Mouse (Mus musculus) lung, embryonic 14.5 days (tissue): ENCODE results near the gene Adamts16. TPM values are rescaled to one million over a fixed set of nuclear protein-coding genes. Genes with fewer than 3 reads are reported as not detected.
A peak's percentile ranks its signal among the peaks of the same experiment; 100 is the strongest.

ENCODE experiments used
- ATAC-seq: fragments of 200-750 bp; cut with Nextera tagmentation; 2 replicates; pipeline ENCODE4 v1.8.0; 2017; ENCODE audit warnings: mild to moderate bottlenecking, moderate TSS enrichment, moderate library complexity; ENCODE audit not compliant: insufficient read depth
- DNase-seq: peaks from one replicate; pipeline ENCODE4 v3.0.0-alpha.2; 2015
- H3K27ac ChIP-seq: fragments of 300-500 bp; sonication (generic); 2 replicates; pipeline ENCODE4 v1.5.1; 2014; ENCODE audit warnings: low read depth, mild to moderate bottlenecking, moderate library complexity
- H3K27me3 ChIP-seq: fragments of 300-500 bp; sonication (generic); 2 replicates; pipeline ENCODE4 v1.6.1; 2014; ENCODE audit warnings: low read length, control low read depth; ENCODE audit not compliant: insufficient read depth
- H3K36me3 ChIP-seq: fragments of 300-500 bp; sonication (generic); 2 replicates; pipeline ENCODE4 v1.6.1; 2014; ENCODE audit warnings: control low read depth; ENCODE audit not compliant: insufficient read depth
- H3K4me1 ChIP-seq: fragments of 300-500 bp; sonication (generic); 2 replicates; pipeline ENCODE4 v1.6.1; 2014; ENCODE audit warnings: antibody characterized with exemption, control low read depth; ENCODE audit not compliant: insufficient read depth
- H3K4me2 ChIP-seq: fragments of 300-500 bp; sonication (generic); 2 replicates; pipeline ENCODE4 v1.6.1; 2014; ENCODE audit warnings: mild to moderate bottlenecking
- H3K4me3 ChIP-seq: fragments of 300-500 bp; sonication (generic); 2 replicates; pipeline ENCODE4 v1.5.1; 2014; ENCODE audit warnings: low read depth, low read length
- H3K9ac ChIP-seq: fragments of 300-500 bp; sonication (generic); 2 replicates; pipeline ENCODE4 v1.6.1; 2014
- H3K9me3 ChIP-seq: fragments of 300-500 bp; sonication (generic); 2 replicates; pipeline ENCODE4 v1.6.1; 2016; ENCODE audit warnings: low read depth, low read length, control low read depth
- CTCF ChIP-seq: IDR thresholded peaks from 2 replicates; pipeline ENCODE4 v1.5.1; 2016; ENCODE audit warnings: antibody characterized with exemption, low read depth
- WGBS: fragments of 180-500 bp; shearing (Covaris S2); extraction: QIAGEN DNeasy Blood & Tissue Kit; methylation state at CpG from one replicate; pipeline ENCODE4 v1.1.7; 2014; 5-methylcytosine and 5-hydroxymethylcytosine counted together
- polyA plus RNA-seq: library from polyadenylated mRNA; unstranded; fragments of >200 nt; fragmentation: Nextera tagmentation; extraction: Ambion mirVana; gene quantifications from 2 replicates; pipeline ENCODE4 v1.2.1, GENCODE M21; 2014

Gene Adamts16
- polyA plus RNA-seq, 1 experiment from 2014 or later, result 0.04 TPM

DNA sequence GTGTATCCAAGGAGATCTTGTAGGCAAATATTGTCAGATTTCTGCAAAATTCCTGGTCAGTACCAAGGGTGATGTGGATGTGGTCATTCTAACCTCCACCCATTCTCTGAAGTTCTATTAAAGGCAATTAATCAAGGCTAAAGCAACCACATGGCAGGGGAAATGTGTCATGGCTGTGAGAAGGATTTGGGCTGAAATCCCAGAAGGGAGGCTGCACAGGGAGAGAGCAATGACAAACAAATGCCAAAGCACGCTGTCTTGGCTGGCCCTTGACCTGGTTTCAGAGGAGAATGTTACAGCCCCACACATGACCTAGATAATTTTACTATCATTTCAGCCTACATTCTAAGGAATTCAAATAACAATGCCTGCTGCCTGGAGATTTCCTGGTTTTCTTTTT, 52.6 kb downstream of the Adamts16 start:
- Histone ChIP-seq H3K4me3 (no peak overlapping the region), H3K9me3 (no peaks in the 10 kb centered on the region), H3K4me1 (no peaks in the 10 kb centered on the region), H3K27ac (no peak overlapping the region), H3K27me3 (no peaks in the 10 kb centered on the region), H3K36me3 (no peaks in the 10 kb centered on the region), H3K9ac (no peak overlapping the region), H3K4me2 (no peak overlapping the region)
- WGBS, result 36% methylated on average over 1 of the region's 1 CpGs
- no peak for ATAC-seq
- no peak for TF ChIP-seq CTCF
- DNase-seq, result no peak

DNA sequence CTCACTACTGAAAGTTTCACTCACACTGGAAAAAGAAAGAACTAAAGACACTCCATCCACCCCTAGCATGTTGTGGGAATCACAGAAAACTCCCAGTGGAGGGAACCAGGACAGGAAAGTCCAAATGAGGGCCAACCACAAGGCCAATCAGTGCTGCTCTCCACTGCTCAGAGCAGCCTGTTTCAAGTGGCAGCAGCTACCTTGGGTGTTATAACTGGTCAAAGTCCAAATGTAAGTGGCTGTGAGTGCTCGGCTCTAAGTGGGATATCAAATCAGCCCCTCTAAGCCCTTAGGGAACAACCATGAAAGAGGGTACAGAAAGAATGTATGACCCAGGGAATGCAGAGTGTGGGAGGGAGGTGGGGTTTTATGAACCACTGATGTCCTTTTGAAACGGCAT, 56.5 kb downstream of the Adamts16 start:
- DNase-seq (no peak), ATAC-seq (no peak)
- H3K27ac ChIP-seq, result no peak overlapping the region
- H3K9ac ChIP-seq, result no peak overlapping the region
- H3K36me3 ChIP-seq, result no peaks in the 10 kb centered on the region
- H3K27me3 ChIP-seq, result no peaks in the 10 kb centered on the region
- WGBS, result 79% methylated on average over 2 of the region's 2 CpGs
- no peaks in the 10 kb centered on the region for H3K9me3 ChIP-seq
- no peak for TF ChIP-seq CTCF
- H3K4me3 ChIP-seq, result no peak overlapping the region
- H3K4me1 ChIP-seq, result no peaks in the 10 kb centered on the region
- no peak overlapping the region for H3K4me2 ChIP-seq

DNA sequence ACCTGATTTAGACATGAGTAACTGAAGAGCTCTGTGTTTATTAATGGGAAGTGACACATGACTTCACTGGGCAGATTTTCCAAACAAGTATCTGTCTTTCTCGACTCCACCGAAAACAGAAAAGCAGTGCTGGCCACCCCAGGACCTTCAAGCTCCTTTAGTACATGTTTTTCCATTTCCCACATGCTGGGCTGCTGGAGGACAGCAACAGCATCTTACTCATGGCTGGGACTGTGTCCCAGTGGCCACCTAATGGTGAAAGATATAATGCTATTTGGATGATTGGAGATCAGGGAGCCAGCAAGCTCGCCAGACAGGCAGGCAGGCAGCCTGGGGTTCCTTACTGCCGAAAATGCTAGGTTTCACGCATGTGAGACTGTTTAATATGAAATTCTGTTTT, 57.5 kb downstream of the Adamts16 start:
- Histone ChIP-seq H3K27ac (no peak overlapping the region), H3K4me3 (no peak overlapping the region), H3K9me3 (no peaks in the 10 kb centered on the region), H3K4me1 (no peaks in the 10 kb centered on the region), H3K9ac (no peak overlapping the region), H3K27me3 (no peaks in the 10 kb centered on the region), H3K4me2 (no peak overlapping the region), H3K36me3 (no peaks in the 10 kb centered on the region)
- ATAC-seq (no peak), DNase-seq (peak; percentile 57)
- 47% methylated on average over 5 of the region's 5 CpGs for WGBS
- TF ChIP-seq CTCF, result peak; percentile 50

DNA sequence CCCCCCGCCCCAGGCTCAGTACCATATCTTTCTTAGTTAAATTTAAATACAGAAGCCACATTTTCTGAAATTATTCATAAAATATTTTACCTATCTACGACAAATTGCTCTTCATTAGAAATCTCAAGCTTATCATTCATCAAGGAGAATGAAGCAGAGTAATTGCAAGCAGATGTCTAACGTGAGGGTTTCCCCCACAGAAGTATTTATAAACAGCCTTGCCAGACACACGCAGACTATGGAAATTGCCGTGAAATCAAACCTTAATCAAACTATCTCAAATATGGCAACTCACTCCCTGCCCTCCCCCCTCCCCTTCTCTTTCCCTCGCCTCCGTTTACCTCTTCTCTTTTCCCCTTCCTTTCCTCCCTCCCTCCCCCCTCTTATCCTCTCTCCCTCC, 61.8 kb downstream of the Adamts16 start:
- no peak overlapping the region for H3K4me3 ChIP-seq
- H3K27me3 ChIP-seq, result no peaks in the 10 kb centered on the region
- DNase-seq (no peak), ATAC-seq (no peak)
- no peak overlapping the region for H3K27ac ChIP-seq
- H3K4me2 ChIP-seq, result no peak overlapping the region
- no peak for TF ChIP-seq CTCF
- 42% methylated on average over 7 of the region's 7 CpGs for WGBS
- no peaks in the 10 kb centered on the region for H3K9me3 ChIP-seq
- H3K4me1 ChIP-seq, result no peaks in the 10 kb centered on the region
- no peaks in the 10 kb centered on the region for H3K36me3 ChIP-seq
- no peak overlapping the region for H3K9ac ChIP-seq

DNA sequence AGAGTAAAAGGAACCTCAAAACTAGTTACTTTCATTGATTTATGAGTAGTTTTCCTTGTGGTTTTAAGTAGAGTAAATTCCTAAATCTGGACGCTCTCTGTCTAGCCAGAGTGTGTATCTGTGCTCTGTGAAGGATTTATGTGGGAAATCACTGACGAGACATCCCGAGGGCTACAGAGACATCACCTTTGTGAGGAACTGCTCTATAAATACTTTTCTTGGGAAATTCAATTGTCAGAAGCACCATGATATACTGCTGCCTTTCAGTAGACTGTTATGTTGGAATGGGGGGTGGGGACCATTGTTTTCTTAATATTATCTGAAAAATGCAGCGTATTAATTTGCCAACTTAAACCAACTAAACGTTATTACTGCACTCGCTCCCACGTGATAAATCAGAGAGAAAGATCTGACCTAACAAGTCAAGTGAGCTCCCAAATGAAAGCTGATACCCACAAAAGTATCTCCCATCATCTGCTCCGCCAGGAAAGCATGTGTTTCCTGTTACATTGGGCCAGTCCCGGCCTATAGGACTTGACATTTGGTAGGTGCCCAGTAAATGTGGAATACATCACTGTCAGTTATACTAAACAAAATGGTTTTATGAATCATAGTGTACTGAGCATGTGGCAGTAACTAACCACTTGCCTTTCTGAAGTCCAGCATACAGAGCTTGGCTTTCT, 62.6 kb downstream of the Adamts16 start:
- Histone ChIP-seq H3K27me3 (no peaks in the 10 kb centered on the region), H3K9me3 (no peaks in the 10 kb centered on the region), H3K9ac (no peak overlapping the region), H3K4me1 (no peaks in the 10 kb centered on the region), H3K27ac (no peak overlapping the region), H3K36me3 (no peaks in the 10 kb centered on the region), H3K4me2 (no peak overlapping the region), H3K4me3 (no peak overlapping the region)
- no peak for TF ChIP-seq CTCF
- peak; percentile 63 for DNase-seq
- 26% methylated on average over 9 of the region's 9 CpGs for WGBS
- peak; percentile 63; the same call in 1 of the 2 replicates for ATAC-seq

DNA sequence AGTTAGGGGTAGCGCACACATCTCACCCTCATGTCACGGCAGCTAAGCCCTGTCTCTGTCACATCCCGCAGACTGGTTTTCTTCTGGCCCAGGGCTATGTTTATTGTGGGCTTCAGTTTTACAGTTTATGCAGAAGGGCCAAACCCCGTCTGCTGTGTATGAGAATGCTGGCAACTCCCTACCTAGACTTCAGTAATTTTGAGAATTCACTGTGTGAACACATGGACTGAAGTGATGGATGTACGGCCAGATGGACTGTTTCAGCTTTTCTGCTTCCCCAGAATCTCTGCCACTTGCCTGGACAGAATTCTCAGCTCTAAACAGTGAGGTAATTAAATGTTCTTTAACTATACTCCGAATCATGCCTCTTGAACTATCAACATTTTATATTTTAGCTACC, 70.5 kb downstream of the Adamts16 start:
- ATAC-seq (peak; percentile 54; the same call in 1 of the 2 replicates), DNase-seq (no peak)
- Histone ChIP-seq H3K9ac (no peak overlapping the region), H3K4me1 (no peaks in the 10 kb centered on the region), H3K9me3 (no peaks in the 10 kb centered on the region), H3K27ac (no peak overlapping the region), H3K27me3 (no peaks in the 10 kb centered on the region), H3K4me2 (no peak overlapping the region), H3K36me3 (no peaks in the 10 kb centered on the region), H3K4me3 (no peak overlapping the region)
- TF ChIP-seq CTCF, result no peak
- WGBS, result 57% methylated on average over 6 of the region's 6 CpGs

DNA sequence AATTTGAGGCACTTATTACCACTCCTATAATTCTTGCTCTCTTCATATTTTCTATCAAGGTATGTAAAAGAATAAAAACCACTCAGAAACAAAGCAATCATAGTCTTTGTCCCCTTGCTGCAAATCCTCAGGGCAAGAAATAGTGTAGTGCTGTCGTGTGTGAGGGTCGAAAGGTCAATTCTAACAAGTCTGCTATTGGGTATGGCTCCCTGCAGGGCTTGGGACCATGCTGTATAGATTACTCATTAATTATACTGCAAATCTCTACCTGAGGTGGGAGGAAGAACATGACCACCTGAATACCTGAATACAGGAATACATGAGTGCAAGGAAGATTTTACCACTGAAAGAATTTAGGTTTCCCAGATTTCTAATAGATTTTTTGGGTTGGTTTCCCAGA, 72.5 kb downstream of the Adamts16 start:
- Histone ChIP-seq H3K36me3 (no peaks in the 10 kb centered on the region), H3K4me1 (no peaks in the 10 kb centered on the region), H3K9me3 (no peaks in the 10 kb centered on the region), H3K27me3 (no peaks in the 10 kb centered on the region), H3K4me3 (no peak overlapping the region), H3K4me2 (no peak overlapping the region), H3K9ac (no peak overlapping the region), H3K27ac (no peak overlapping the region)
- 69% methylated on average over 2 of the region's 2 CpGs for WGBS
- ATAC-seq (no peak), DNase-seq (no peak)
- TF ChIP-seq CTCF, result no peak
